Mouse (Mus musculus): Measurements from ENCODE around the gene Pcna.

GRCm38 (mm10) chr2:132205549-132205948, 47.6 kb downstream of the Pcna start:
- TF ChIP-seq POLR2A (IDR thresholded peaks at IDR 0.05; ENCODE audit: control insufficient read depth in 1 of 2, insufficient read depth in 1 of 2, low read depth in 1 of 2, low read length in 2 of 2, poor library complexity in 1 of 2) (no peak), MAX (IDR thresholded peaks at IDR 0.05; ENCODE audit: low read length) (no peak), RCOR1 (IDR thresholded peaks at IDR 0.05; ENCODE audit: low read depth, low read length) (no peak)
